Mouse (Mus musculus): ENCODE results near the gene 2310030G06Rik.

2310030G06Rik gene

GRCm38 (mm10) chr9:50698418-50699409 lies 47.6 kb downstream of the 2310030G06Rik start:
- DNase-seq: peak; percentile 45

DNA sequence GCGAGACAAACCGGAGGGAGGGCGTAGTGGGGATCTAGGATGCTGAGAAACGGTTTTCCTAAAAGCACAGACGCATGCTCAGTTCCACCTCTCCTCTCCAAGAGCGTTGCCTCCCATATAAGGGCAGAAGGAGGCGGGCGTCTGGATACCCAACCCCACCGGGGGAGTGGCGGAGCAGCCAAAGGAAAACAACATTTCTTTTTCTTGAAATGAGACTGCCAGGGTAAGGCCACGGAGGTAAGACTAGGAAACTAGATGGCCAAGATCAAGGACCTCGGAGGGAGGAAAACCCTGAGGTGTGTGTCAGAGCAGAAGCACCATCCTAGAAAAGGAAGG lies 48.7 kb downstream of the 2310030G06Rik start:
- peak; percentile 90 for DNase-seq

- DNase-seq: no peak
Measured at GRCm38 (mm10) chr9:50696851-50697705, 49.3 kb downstream of the 2310030G06Rik start.

GRCm38 (mm10) chr9:50695153-50695552 lies 51.2 kb downstream of the 2310030G06Rik start:
- DNase-seq: no peak

GRCm38 (mm10) chr9:50693631-50694030 lies 52.7 kb downstream of the 2310030G06Rik start:
- peak; percentile 85 for DNase-seq

- DNase-seq: no peak
Measured at GRCm38 (mm10) chr9:50692626-50693580, 53.4 kb downstream of the 2310030G06Rik start.

All from lung, postnatal 36 days (tissue).